Mouse (Mus musculus): ENCODE measurements around the gene Clrn2. TPM values are rescaled to one million over a fixed set of nuclear protein-coding genes. Genes with fewer than 3 reads are reported as not detected.

Gene Clrn2
- total RNA-seq, 2 experiments from 2014 or later, result not detected

GRCm38 (mm10) chr5:45512908-45513307 is 59.4 kb downstream of the Clrn2 start:
- no peak for DNase-seq

- no peak for DNase-seq
These were observed 60.0 kb downstream of the Clrn2 start for GRCm38 (mm10) chr5:45513511-45513910.

Other genes with a start within 250 kb of the Clrn2 start
- gene Qdpr, start 3.5 kb upstream of the Clrn2 start, total RNA-seq (2021), result 10 to 100 TPM; 72.7 to 81.2 TPM
- 10 to 100 TPM; 74.3 to 92.5 TPM for gene Lap3, start 39.6 kb downstream of the Clrn2 start, total RNA-seq (2021)
- 10 to 100 TPM; 53.6 to 60.3 TPM for gene Med28, start 66.5 kb downstream of the Clrn2 start, total RNA-seq (2021)
- under 1 TPM in 1 of 2 experiments, not detected in 1; 0.12 TPM for gene Fam184b, start 185.9 kb downstream of the Clrn2 start, total RNA-seq (2021)
- 10 to 100 TPM; 17.7 to 19.8 TPM for gene Ncapg, start 216.2 kb downstream of the Clrn2 start, total RNA-seq (2021)

All from heart, postnatal 4 days (tissue).